Mouse (Mus musculus) right cerebral cortex, postnatal 36 days (tissue): ENCODE data around the gene AL607142.1.

ENCODE experiments used
- DNase-seq, 2 experiments: peaks; one replicate each; pipeline ENCODE4 v3.0.0; 2022; ENCODE audit warnings: low spot score in 2 of 2, mixed read lengths in 1 of 2

AL607142.1 gene

GRCm38 (mm10) chr4:120064696-120065095 lies at the start of gene AL607142.1:
Gene AL607142.1, plus strand, starts transcription at chr4:120064996.
- no peak for DNase-seq

DNA sequence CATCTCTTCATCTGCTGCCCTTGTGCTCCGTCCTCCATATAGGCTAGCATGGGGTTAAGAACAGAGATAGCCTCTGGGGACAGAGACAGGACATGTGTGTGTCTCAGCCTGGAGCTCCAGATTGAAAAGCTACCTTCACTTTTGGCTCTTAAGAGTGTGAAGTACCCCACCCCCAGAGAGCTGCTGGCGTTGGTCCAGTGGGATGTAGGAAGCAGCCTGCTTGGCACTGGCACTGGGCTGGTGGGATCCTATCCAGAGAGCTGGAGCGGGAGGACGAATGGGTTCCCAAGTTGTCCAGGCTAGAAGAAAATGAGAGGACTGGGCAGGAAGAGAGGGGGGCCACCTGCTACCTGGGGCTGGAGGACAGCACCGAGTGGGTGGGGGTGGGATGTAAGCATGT lies 46.4 kb upstream of the AL607142.1 start:
- DNase-seq = no peak

- DNase-seq = no peak
These were observed 42.4 kb upstream of the AL607142.1 start for GRCm38 (mm10) chr4:120022392-120022791.

DNA sequence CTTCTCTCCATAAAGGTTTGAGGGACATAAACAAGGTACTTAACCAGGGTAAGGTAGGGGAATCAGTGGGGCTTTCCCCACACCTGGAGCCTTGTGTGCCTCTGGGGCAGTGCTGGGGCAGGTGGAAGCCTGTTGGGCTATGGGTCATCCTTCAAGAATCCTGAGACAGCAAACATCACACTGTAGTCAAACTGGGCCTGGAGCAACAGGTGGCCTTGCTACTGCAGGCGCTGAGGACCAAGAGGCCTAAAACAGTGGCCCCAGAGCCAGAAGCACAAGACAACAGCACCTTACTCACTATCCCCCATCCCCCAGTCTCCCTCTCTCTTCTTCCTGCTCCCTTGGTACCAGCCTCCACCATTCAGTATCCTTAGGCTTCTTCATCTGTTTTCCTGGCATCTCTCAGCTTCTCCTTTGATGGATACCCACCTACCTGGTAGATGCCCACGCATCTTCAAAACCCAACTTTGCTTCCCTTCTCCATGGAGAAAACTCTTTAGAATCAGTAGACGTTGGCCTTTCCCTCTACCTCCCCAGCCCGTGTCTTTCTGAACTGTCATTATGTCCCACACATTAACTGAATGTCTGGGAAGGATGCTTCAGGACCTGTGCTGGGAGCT lies 41.5 kb upstream of the AL607142.1 start:
- DNase-seq = no peak

GRCm38 (mm10) chr4:120024071-120024470 lies 40.7 kb upstream of the AL607142.1 start:
- peak; percentile 71 to 80 for DNase-seq

- no peak for DNase-seq
These were observed 37.1 kb upstream of the AL607142.1 start for GRCm38 (mm10) chr4:120027671-120028070.

GRCm38 (mm10) chr4:120029937-120030336 lies 34.9 kb upstream of the AL607142.1 start:
- no peak for DNase-seq

GRCm38 (mm10) chr4:120032320-120032983 lies 32.3 kb upstream of the AL607142.1 start:
- DNase-seq = peak; percentile 43 to 50

DNA sequence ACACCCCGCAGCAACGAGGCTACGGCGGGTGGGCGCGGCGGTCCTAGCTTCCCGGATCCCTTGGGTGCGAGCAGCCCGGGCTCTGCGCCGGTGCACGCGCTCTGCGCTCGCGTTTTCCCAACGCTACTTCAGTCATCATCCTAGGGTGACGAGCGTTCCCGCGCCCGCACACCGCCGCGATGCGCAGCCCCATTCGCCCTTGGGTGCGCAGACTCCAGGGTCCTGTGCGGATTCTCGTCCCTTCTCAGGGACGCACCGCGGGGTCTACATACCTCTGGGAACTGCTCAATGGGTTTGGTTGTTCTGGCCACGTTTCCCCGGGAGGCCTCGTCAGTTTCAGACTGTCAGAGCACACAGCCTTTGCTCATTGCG lies 31.8 kb upstream of the AL607142.1 start:
- peak in 1 of 2 experiments; percentile 43 for DNase-seq

- no peak for DNase-seq
These were observed 28.5 kb upstream of the AL607142.1 start for GRCm38 (mm10) chr4:120036294-120036693.

GRCm38 (mm10) chr4:120037007-120037406 lies 27.8 kb upstream of the AL607142.1 start:
- DNase-seq = no peak

DNA sequence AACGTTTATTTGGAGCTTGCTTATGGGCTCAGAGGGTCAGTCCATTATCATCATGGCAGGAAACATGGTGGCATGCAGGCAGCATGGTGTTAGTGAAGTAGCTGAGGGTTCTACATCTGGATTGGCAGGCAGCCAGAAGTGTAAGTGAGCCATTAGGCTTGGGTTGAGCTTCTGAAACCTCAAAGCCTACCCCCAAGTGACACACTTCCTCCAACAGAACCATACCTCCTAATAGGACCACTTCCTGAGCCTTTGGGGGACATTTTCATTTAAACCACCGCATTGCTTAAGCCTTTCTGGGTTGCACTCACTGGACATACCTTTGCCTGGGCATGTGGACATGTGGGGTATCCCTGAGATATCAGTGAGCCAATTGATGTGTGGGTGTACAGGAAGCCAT lies 23.3 kb upstream of the AL607142.1 start:
- DNase-seq = no peak

DNA sequence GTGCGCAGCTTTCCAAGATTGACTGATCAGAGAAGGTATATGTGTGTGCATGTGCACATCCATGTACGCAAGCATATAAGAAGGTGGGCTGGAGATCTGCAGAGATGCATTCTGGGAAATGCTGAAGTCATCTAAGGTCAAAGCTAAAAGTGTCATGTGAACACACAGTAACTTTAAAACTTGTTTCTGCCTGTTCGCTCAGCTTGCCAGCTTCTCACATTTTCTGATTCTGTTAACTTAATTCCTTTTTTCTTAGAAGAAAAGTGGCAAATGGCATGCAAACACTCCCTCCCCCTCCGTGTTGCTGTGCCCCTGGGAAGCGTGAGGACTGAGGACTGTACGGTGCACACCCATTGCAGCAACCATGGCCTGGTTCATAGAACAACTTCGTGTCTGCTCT lies 22.3 kb upstream of the AL607142.1 start:
- DNase-seq = no peak

DNA sequence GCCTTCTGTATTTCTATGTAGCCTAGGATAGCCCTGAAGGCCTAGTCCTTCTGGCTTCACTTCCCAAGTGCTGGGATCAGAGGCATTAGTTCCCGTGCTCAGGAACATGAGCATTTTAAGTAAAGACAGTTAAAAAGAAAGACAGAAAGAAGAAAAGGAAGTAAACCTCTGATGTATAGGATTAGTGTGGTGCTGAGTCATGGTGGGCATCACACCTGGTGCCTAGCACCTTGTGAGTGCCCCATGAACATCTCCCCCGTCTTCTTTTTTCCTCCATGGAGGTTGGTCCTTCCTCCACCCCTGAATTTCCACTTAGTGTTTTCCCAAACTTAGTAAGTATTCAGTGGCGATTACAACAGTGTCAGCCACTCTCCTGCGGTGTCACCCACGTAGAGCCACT lies 20.2 kb upstream of the AL607142.1 start:
- DNase-seq = no peak

GRCm38 (mm10) chr4:120045131-120045537 lies 19.7 kb upstream of the AL607142.1 start:
- peak; percentile 73 to 84 for DNase-seq

- no peak for DNase-seq
These were observed 18.9 kb upstream of the AL607142.1 start for GRCm38 (mm10) chr4:120045871-120046270.

GRCm38 (mm10) chr4:120047060-120047459 lies 17.7 kb upstream of the AL607142.1 start:
- no peak for DNase-seq

DNA sequence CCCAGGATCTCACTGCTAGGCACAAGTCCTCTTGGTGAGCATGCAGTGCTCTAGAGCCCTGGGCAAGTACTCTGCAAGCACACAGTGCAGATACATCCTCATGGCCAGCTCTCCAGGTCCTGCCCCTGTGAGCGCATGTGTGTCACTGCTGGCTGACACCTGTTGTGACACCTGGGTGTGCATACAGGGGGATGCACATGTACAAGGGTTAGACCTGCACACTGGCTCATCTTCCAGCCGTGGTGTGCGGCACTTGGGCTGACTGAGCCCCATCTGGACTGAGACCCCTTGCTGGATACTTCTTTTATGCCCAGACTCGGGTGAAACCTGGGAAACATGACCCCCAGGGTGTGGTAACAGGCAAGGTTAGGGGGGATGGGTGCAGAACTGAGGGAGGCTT lies 16.5 kb upstream of the AL607142.1 start:
- DNase-seq = no peak

DNA sequence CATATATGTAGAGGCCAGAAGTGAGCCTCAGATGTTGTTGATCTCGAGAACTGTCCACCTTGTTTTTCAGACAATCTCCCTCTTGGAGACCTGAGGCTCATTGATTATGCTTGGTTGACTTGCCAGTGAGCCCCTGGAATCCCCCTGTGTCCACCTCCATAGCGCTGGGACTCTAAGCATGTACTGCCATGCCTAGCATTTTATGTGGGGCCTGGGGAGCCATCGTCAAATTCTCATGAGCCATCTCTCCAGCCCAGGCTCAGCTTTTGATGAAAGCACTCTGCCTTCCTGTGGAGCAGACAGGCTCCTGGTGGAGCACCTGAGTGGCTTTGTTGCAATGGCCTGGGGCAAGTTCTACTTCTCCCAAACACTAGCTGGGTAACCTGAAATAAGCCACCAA lies 14.9 kb upstream of the AL607142.1 start:
- DNase-seq = no peak

GRCm38 (mm10) chr4:120052481-120052880 lies 12.3 kb upstream of the AL607142.1 start:
- DNase-seq = no peak

DNA sequence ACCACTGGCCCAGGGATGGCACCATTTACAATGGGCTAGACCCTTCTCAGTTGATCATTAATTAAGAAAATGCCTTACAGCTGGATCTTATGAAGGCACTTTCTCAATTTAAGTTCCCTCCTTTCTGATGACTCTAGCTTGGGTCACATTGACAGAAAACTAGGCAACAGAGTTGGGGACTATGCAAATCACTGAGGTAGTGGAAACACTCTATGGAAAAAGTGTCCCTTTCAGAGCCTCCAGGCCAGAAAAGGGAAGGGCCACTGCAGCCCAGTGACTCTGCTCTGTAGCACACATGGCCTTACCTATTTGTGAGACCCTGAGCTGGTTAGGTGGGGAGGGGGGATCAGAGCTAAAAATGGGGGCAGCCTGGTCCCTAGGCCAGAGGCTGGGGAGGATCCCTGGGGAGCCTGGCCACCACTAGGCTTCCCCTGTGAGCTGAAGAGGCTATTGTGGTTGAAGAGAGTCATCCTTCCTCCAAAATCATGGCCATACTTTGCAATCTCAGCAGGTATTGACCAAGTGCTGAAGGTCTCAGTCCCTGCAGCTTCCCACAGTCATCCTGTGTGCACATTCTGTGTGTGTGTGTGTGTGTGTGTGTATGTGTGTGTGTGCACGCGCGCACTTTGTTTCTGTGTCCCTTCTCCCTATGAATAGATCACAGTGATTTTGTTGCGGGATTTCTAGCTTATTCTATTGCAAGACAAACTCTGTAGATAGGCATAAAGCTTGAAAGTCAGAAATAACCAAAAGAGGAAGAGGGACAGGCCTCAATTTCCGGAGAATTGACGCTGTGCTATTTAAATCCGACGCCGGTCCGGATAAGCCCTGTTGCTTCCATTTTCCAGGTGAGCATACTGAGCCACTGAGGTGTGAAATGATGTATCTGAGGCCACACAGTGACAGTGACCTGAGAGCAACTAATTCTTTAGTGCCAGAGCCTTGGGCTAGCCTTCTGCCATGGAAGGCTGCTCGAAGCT lies 11.5 kb upstream of the AL607142.1 start:
- DNase-seq = no peak

GRCm38 (mm10) chr4:120054145-120054544 lies 10.7 kb upstream of the AL607142.1 start:
- no peak for DNase-seq
